Mouse (Mus musculus) olfactory bulb, adult 2 months (tissue): ENCODE results near the gene Mars2. TPM values are rescaled to one million over a fixed set of nuclear protein-coding genes. Genes with fewer than 3 reads are reported as not detected.

Source experiments
- H3K27ac ChIP-seq: fragments of 200-500 bp; 2 replicates; pipeline ENCODE4 v1.5.1; 2012; ENCODE audit warnings: low read depth, low read length; ENCODE audit not compliant: insufficient read depth
- H3K4me1 ChIP-seq: fragments of 200-500 bp; 2 replicates; pipeline ENCODE4 v1.6.1; 2012; ENCODE audit warnings: low read length; ENCODE audit not compliant: control insufficient read depth, insufficient read depth
- H3K4me3 ChIP-seq: fragments of 200-500 bp; 2 replicates; pipeline ENCODE4 v1.5.1; 2012; ENCODE audit warnings: mild to moderate bottlenecking, low read depth, low read length, moderate library complexity; ENCODE audit not compliant: insufficient read depth
- CTCF ChIP-seq: fragments of 200-500 bp; IDR thresholded peaks from 2 replicates; pipeline ENCODE4 v1.5.1; 2012; ENCODE audit warnings: low read depth, mild to moderate bottlenecking, low read length, moderate library complexity; ENCODE audit not compliant: insufficient read depth
- POLR2A ChIP-seq: fragments of 200-500 bp; IDR thresholded peaks from 2 replicates; pipeline ENCODE4 v1.6.1; 2012; ENCODE audit warnings: mild to moderate bottlenecking, low read depth, low read length, moderate library complexity; ENCODE audit not compliant: insufficient read depth
- WGBS: fragments of 180-500 bp; shearing (Covaris S2); methylation state at CpG from one replicate; pipeline ENCODE4 v1.1.7; 2018; 5-methylcytosine and 5-hydroxymethylcytosine counted together
- polyA plus RNA-seq: library from polyadenylated mRNA; stranded (reverse); fragments of >200 nt; gene quantifications from 2 replicates; pipeline ENCODE4 v1.2.4, GENCODE M21; 2012; ENCODE audit warnings: low replicate concordance; ENCODE audit not compliant: missing spikeins, insufficient read depth, insufficient read length

Gene Mars2
- polyA plus RNA-seq, result not detected in 2 replicates

GRCm38 (mm10) chr1:55236890-55237642, at the start of gene Mars2:
TSS of gene Mars2 (plus strand) at chr1:55237177.
- peak within 1 kb of the TSS; percentile 62 for H3K4me3 ChIP-seq
- peak; percentile 81 for TF ChIP-seq POLR2A
- TF ChIP-seq CTCF, result no peak
- H3K4me1 ChIP-seq, result peaks cover 4% of the 10 kb centered on the region
- WGBS, result under 1% methylated on average over 82 of the region's 82 CpGs
- H3K27ac ChIP-seq, result no peak within 1 kb of the TSS

GRCm38 (mm10) chr1:55192015-55192414, 45.0 kb upstream of the Mars2 start:
- 14% methylated on average over 8 of the region's 8 CpGs for WGBS
- H3K27ac ChIP-seq, result no peak overlapping the region

GRCm38 (mm10) chr1:55192824-55193223, 44.2 kb upstream of the Mars2 start:
- TF ChIP-seq CTCF (no peak), POLR2A (no peak)
- WGBS, result 60% methylated on average over 3 of the region's 3 CpGs
- H3K27ac ChIP-seq, result no peak overlapping the region

More at GRCm38 (mm10) chr1:55192015-55192414, 45.0 kb upstream of the Mars2 start:
- Histone ChIP-seq H3K4me1 (no peaks in the 10 kb centered on the region; the same call in 1 of the 2 replicates), H3K4me3 (peak overlapping the region; percentile 37)
- TF ChIP-seq POLR2A (no peak), CTCF (no peak)

GRCm38 (mm10) chr1:55193316-55193715, 43.7 kb upstream of the Mars2 start:
- Histone ChIP-seq H3K4me3 (no peak overlapping the region), H3K4me1 (no peaks in the 10 kb centered on the region; the same call in 1 of the 2 replicates), H3K27ac (no peak overlapping the region)
- no peak for TF ChIP-seq CTCF
- TF ChIP-seq POLR2A, result no peak
- 56% methylated on average over 2 of the region's 2 CpGs for WGBS

More at GRCm38 (mm10) chr1:55192824-55193223, 44.2 kb upstream of the Mars2 start:
- Histone ChIP-seq H3K4me3 (no peak overlapping the region), H3K4me1 (no peaks in the 10 kb centered on the region; the same call in 1 of the 2 replicates)

GRCm38 (mm10) chr1:55194064-55194915, 42.7 kb upstream of the Mars2 start:
- peaks cover 3% of the 10 kb centered on the region for H3K4me1 ChIP-seq
- TF ChIP-seq POLR2A (no peak), CTCF (no peak)
- H3K27ac ChIP-seq, result 0 out of 2 replicates have a peak overlapping the region, but pooled peaks have one; percentile 14
- no peak overlapping the region for H3K4me3 ChIP-seq
- 71% methylated on average over 19 of the region's 19 CpGs for WGBS

- Histone ChIP-seq H3K4me3 (no peak overlapping the region), H3K4me1 (peaks cover 3% of the 10 kb centered on the region), H3K27ac (no peak overlapping the region)
- TF ChIP-seq POLR2A (no peak), CTCF (no peak)
- WGBS, result 66% methylated on average over 4 of the region's 4 CpGs
These were observed 42.0 kb upstream of the Mars2 start for GRCm38 (mm10) chr1:55195021-55195420.

GRCm38 (mm10) chr1:55196327-55197003, 40.5 kb upstream of the Mars2 start:
- Histone ChIP-seq H3K4me3 (no peak overlapping the region), H3K4me1 (peaks cover 3% of the 10 kb centered on the region), H3K27ac (no peak overlapping the region)
- no peak for TF ChIP-seq POLR2A
- TF ChIP-seq CTCF, result no peak
- WGBS, result 84% methylated on average over 6 of the region's 6 CpGs

- no peak for TF ChIP-seq CTCF
- TF ChIP-seq POLR2A, result no peak
- WGBS, result 41% methylated on average over 3 of the region's 3 CpGs
- no peak overlapping the region for H3K4me3 ChIP-seq
These were observed 38.3 kb upstream of the Mars2 start for GRCm38 (mm10) chr1:55198719-55199118.

More at GRCm38 (mm10) chr1:55198719-55199118, 38.3 kb upstream of the Mars2 start:
- Histone ChIP-seq H3K4me1 (peaks cover 12% of the 10 kb centered on the region), H3K27ac (no peak overlapping the region)
